Mouse (Mus musculus): ENCODE measurements around the gene 4930544D05Rik.
"Not testable (repeated sequence)": the region's sequence is repeated elsewhere in the genome, so short reads cannot be mapped to it uniquely, and the experiment has no call there.

4930544D05Rik gene

GRCm38 (mm10) chr11:70615516-70616093, at the start of gene 4930544D05Rik:
Gene 4930544D05Rik, plus strand, starts transcription at chr11:70615848.
- DNase-seq (ENCODE audit: low read depth, low spot score) = no peak

GRCm38 (mm10) chr11:70566586-70566985, 49.1 kb upstream of the 4930544D05Rik start:
- DNase-seq (ENCODE audit: low read depth, low spot score) = no peak

- not testable (repeated sequence) for DNase-seq (ENCODE audit: low read depth, low spot score)
Measured at GRCm38 (mm10) chr11:70570614-70571013, 45.0 kb upstream of the 4930544D05Rik start.

- no peak for DNase-seq (ENCODE audit: low read depth, low spot score)
Measured at GRCm38 (mm10) chr11:70571641-70572040, 44.0 kb upstream of the 4930544D05Rik start.

- DNase-seq (ENCODE audit: low read depth, low spot score) = no peak
Measured at GRCm38 (mm10) chr11:70572348-70572902, 43.2 kb upstream of the 4930544D05Rik start.

GRCm38 (mm10) chr11:70573872-70574271, 41.8 kb upstream of the 4930544D05Rik start:
- no peak for DNase-seq (ENCODE audit: low read depth, low spot score)

GRCm38 (mm10) chr11:70577201-70577600, 38.4 kb upstream of the 4930544D05Rik start:
- no peak for DNase-seq (ENCODE audit: low read depth, low spot score)

GRCm38 (mm10) chr11:70578962-70579361, 36.7 kb upstream of the 4930544D05Rik start:
- no peak for DNase-seq (ENCODE audit: low read depth, low spot score)

- DNase-seq (ENCODE audit: low read depth, low spot score) = no peak
Measured at GRCm38 (mm10) chr11:70579710-70580357, 35.8 kb upstream of the 4930544D05Rik start.

- DNase-seq (ENCODE audit: low read depth, low spot score) = no peak
Measured at GRCm38 (mm10) chr11:70580358-70580720, 35.3 kb upstream of the 4930544D05Rik start.

GRCm38 (mm10) chr11:70580921-70581320, 34.7 kb upstream of the 4930544D05Rik start:
- no peak for DNase-seq (ENCODE audit: low read depth, low spot score)

- no peak for DNase-seq (ENCODE audit: low read depth, low spot score)
Measured at GRCm38 (mm10) chr11:70582196-70582595, 33.5 kb upstream of the 4930544D05Rik start.

- DNase-seq (ENCODE audit: low read depth, low spot score) = no peak
Measured at GRCm38 (mm10) chr11:70583022-70583714, 32.5 kb upstream of the 4930544D05Rik start.

GRCm38 (mm10) chr11:70583775-70584174, 31.9 kb upstream of the 4930544D05Rik start:
- DNase-seq (ENCODE audit: low read depth, low spot score) = no peak

GRCm38 (mm10) chr11:70585457-70585856, 30.2 kb upstream of the 4930544D05Rik start:
- no peak for DNase-seq (ENCODE audit: low read depth, low spot score)

GRCm38 (mm10) chr11:70586261-70586660, 29.4 kb upstream of the 4930544D05Rik start:
- DNase-seq (ENCODE audit: low read depth, low spot score) = no peak

GRCm38 (mm10) chr11:70586954-70587353, 28.7 kb upstream of the 4930544D05Rik start:
- DNase-seq (ENCODE audit: low read depth, low spot score) = no peak

GRCm38 (mm10) chr11:70591733-70592132, 23.9 kb upstream of the 4930544D05Rik start:
- no peak for DNase-seq (ENCODE audit: low read depth, low spot score)

- no peak for DNase-seq (ENCODE audit: low read depth, low spot score)
Measured at GRCm38 (mm10) chr11:70594253-70594989, 21.2 kb upstream of the 4930544D05Rik start.

GRCm38 (mm10) chr11:70595638-70596037, 20.0 kb upstream of the 4930544D05Rik start:
- no peak for DNase-seq (ENCODE audit: low read depth, low spot score)

- DNase-seq (ENCODE audit: low read depth, low spot score) = no peak
Measured at GRCm38 (mm10) chr11:70596094-70596493, 19.6 kb upstream of the 4930544D05Rik start.

GRCm38 (mm10) chr11:70597301-70597700, 18.3 kb upstream of the 4930544D05Rik start:
- no peak for DNase-seq (ENCODE audit: low read depth, low spot score)
